Mouse (Mus musculus) right cerebral cortex, adult 18-20 months (tissue): ENCODE measurements around the gene Gng8.

Experiments used
- DNase-seq: peaks from one replicate; pipeline ENCODE4 v3.0.0; 2022; ENCODE audit warnings: mixed read lengths

The Gng8 gene

DNA sequence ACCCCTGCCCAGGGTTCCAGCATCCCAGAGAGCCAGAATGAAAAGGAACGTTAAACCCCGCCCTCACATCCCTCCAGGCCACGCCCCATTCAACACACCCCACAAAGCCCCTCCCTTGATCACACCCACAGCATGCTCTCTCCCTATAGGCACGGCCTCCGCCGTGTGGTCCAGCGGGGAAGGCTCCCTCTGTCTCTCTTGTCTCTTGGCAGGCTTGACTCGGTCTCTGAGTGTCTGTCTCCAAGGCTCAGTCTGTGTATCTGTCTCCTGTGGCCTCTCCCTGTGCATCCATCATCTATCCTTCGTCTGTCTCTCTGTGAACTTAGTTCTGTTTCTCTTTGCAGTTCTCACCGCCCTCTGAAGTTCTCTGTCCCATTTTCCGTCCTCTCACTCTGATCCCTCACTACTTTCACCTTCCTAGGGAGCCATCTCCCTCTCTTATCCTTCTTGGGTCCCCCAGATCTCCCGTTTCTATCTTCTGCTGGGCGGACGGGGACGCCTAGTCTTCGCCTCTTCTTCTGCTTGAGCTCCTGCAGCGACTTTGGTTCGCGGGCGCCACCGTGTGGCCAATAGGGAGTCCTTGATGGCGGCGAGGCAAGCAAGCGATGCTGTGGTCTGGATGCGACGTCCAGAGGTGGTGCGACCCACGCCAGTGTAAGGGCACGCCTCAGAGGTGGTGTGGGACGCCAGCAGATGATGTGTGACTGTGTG, at the start of gene Gng8:
Gng8 (plus strand) TSS at position 146 of the 711 bp plus-strand sequence.
- DNase-seq = peak; percentile 86

DNA sequence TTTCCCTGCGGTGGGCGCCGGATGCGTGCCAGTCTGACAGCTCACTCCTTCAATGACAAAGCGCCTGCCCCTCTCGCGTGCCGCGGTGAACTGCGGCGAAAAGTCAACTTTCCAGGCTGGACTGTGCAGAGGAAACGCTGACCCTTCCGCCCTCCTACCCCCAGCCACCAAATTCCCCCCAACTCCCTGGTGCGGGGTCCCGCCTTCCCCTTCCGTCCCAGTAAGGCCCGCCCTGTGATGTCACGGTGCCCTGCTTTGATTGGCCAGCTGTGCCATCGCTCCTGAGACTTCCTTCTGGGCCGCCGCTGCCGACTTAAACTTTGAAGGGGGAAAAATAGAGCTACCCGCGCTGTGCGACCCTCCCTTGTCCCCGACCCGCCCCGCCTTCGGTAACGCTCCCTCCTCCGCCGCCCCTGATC, 48.9 kb upstream of the Gng8 start, which contains the start of gene Prkd2:
Prkd2 (plus strand) TSS at position 258 of the 419 bp plus-strand sequence.
- DNase-seq = peak; percentile 86

DNA sequence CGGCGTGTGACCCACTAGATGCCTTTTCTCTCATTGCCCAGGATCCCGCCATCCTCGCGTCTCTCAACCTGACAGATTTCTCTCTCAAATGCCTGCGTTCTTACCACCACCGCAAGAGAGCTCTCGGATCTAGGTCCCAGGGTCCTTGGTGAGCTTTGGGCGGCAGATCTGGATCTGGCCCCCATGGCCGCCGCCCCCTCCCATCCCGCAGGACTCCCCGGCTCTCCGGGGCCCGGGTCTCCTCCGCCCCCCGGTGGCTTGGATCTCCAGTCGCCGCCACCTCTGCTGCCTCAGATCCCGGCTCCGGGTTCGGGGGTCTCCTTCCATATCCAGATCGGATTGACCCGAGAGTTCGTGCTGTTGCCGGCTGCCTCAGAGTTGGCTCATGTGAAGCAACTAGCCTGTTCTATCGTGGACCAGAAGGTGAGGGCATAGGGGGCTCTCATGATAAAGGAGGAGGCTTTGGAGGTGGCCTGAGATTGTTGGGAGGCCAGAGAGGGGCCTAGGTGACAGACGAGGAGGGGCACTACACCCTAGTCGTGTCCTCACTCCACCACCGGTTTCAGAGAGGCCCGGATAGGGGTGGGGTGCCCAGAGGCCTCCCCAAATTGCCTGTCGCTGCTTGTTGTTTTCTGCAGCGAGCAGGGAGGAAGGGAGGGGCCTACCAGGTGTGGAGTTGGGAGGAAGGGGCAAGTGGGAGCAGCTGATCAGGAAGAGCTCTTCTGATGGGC, 48.0 kb upstream of the Gng8 start:
- DNase-seq = no peak

DNA sequence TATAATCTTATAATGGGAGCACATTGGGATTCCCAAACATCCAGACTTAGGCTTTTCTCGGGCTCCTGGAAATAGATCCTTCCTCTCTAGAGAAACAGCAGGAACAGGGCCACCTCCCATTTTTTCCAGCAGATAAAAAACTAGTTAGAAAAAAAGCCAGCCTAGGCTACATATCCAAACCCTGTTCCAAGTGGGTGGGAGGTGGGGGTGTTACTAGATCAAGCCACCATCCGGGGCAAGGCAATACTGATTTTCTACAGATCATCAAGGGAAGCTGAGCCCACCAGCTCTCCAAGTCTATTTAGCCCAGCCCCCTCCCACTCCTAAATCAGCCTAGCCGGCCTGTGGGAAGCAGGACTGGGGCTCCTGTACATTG, 46.9 kb upstream of the Gng8 start:
- DNase-seq = no peak

DNA sequence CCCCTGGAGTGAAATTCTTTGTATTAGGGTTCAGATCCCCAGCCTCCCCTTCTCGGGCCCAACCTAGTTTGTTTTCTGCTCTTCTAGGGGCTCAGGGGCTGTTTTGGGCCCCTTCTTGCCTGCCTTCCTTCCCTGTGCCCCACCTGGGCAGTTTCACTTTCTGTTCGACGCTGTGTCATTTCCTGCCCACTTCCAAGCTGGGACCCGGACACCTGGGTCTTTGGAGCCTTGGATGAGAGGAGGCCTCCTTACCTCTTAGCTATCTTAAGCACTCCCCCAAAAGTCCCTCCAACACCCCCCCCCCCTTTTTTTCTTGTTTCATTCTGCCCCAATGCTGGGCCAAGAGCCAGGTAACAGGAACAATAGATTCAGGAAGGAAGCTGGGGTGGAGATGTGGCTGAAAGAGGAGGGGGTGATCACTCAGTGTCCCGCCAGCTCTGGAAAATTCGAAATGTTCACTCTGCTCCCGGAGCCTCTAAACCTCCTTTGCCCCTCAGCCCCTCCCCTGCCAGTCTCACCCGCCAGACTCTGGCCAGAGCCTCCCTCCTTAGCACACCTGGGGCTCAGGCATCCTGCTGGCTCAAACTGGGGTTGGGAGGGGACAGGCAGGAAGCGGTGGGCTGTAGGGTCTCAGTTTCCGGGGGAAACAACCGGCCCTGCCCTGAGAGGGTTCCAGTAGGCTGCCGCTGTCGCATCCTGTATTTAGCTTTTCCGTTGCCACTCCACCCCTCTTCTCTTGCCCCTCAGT, 46.3 kb upstream of the Gng8 start:
- DNase-seq = no peak

DNA sequence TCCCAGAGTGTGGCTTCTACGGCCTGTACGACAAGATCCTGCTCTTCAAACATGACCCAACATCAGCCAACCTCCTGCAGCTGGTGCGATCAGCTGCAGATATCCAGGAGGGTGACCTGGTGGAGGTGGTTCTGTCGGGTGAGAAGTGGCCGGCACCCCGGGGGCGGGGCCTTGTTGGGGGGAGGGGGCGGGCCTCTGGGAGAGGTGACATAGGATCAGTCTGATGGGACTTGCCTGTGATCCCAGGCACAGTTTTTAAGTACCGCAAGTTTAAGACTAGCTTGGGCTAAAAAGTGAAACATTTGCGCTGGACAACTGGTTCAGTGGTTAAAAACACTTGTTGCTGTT, 45.8 kb upstream of the Gng8 start:
- no peak for DNase-seq

DNA sequence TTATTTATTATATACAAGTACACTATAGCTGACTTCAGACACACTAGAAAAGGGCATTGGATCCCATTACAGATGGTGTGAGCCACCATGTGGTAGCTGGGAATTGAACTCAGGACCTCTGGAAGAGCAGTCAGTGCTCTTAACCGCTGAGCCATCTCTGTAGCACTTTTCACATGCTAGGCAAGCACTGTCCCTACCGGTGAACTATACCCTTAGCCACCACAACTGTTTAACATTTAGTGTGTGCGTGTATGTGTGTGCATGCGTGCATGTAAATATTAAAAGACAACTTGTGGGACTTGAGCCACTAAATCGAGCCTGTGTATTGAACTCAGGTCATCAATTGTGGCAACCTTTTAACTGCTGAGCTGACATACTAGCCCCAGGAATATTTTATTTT, 44.8 kb upstream of the Gng8 start:
- DNase-seq = no peak

- no peak for DNase-seq
Measured at GRCm38 (mm10) chr7:16847507-16847906, 44.1 kb upstream of the Gng8 start.

DNA sequence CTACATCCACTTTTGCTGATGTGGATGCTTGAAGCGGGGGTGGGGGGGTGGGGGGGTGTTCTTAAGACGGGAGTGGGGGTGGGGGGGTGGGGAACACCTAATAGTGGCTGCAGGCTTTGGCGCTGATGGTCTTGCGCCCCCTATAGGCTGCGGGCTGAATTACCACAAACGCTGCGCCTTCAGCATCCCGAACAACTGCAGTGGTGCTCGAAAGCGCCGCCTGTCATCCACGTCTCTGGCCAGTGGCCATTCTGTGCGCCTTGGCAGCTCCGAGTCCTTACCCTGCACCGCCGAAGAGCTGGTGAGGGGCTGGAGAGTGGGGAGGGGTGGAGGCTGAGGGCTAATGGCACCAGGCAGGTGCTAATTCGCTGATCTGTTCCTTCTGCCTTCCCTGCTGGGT, 43.0 kb upstream of the Gng8 start:
- DNase-seq = peak; percentile 69

- DNase-seq = no peak
Measured at GRCm38 (mm10) chr7:16851636-16852035, 40.0 kb upstream of the Gng8 start.

GRCm38 (mm10) chr7:16853302-16853831, 38.2 kb upstream of the Gng8 start:
- DNase-seq = no peak

GRCm38 (mm10) chr7:16858336-16858735, 33.2 kb upstream of the Gng8 start:
- no peak for DNase-seq

- DNase-seq = no peak
Measured at GRCm38 (mm10) chr7:16859902-16860651, 31.5 kb upstream of the Gng8 start.

DNA sequence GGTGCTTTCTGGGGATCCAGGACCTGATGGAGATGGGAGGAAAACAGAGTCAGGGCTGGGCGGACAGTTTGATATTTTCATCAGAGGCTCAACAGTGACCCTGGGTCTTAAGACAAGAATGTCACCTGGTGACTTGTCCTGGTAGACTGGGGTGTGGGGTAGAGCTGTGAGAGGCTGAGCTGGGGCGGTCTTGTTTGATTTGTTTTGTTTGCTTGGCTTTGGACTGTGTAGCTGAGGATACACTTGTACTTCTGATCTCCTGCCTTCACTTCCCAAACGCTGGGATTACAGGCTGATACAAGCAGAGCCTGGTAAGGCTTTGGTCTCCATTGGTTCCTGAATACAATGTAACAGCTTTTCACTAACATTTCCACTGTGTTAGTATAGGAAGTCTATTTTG, 24.1 kb upstream of the Gng8 start:
- no peak for DNase-seq

- peak; percentile 97 for DNase-seq
Measured at GRCm38 (mm10) chr7:16869497-16869896, 22.1 kb upstream of the Gng8 start.

DNA sequence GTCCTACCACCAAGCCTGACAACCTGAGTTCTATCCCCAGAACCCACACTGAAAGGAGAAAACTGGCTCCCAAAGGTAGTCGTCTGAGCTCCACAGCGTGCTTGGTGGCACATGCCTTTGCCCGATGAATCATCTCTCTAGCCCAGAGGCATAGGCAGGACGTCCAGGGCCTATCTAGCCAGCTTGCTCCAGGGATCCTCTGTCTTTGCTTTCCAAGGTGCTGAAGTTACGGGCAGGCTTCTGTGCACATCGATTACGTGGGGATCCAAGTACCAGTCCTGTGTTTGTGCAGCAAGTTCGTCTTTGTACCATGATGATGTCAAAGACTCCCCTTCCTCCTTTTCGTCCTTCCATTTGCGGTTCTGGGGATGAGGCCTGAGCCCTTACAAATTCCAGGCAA, 20.0 kb upstream of the Gng8 start:
- no peak for DNase-seq

DNA sequence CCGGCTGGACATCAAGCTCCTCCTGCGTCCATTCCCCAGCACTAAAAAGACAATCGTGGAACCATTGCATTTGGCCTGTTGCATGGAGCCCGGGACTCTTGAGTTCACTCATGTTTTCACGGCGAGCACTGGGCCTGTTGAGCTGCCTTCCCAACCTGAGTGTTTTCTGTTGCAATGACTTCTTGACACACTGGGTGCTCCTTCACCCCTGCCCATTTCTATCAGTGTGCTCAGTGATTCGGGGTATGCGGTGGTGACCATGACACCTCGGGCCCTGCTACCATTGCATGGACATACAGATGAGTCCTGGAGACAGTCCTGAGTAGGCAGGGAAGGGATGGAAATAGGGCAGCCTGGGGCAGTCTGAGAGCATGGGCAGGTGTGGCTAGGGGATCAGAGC, 19.1 kb upstream of the Gng8 start:
- DNase-seq = no peak

DNA sequence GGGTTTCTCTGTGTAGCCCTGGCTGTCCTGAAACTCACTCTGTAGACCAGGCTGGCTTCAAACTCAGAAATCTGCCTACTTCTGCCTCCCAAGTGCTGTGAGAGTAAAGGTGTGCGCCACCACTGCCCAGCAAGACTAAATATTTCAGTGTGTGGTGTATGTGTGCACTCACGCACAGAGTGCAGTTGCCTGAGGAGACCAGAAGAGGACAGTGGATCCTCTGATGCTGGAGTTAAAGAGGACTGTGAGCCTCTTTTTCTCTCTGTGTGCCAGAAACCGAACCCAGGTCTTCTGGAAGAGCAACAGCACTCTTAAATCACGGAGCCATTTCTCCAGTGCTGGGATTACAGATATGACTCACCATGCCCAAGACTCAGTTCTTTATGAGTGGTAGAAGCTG, 18.2 kb upstream of the Gng8 start:
- DNase-seq = no peak

GRCm38 (mm10) chr7:16874190-16874589, 17.4 kb upstream of the Gng8 start:
- DNase-seq = peak; percentile 83

GRCm38 (mm10) chr7:16874756-16875309, 16.8 kb upstream of the Gng8 start:
- DNase-seq = peak; percentile 100

DNA sequence AGATGAGACGGTGACA, 16.5 kb upstream of the Gng8 start, which contains the start of gene Dact3:
Dact3 (plus strand) TSS at position 8 of the 16 bp plus-strand sequence.
- DNase-seq = no peak

DNA sequence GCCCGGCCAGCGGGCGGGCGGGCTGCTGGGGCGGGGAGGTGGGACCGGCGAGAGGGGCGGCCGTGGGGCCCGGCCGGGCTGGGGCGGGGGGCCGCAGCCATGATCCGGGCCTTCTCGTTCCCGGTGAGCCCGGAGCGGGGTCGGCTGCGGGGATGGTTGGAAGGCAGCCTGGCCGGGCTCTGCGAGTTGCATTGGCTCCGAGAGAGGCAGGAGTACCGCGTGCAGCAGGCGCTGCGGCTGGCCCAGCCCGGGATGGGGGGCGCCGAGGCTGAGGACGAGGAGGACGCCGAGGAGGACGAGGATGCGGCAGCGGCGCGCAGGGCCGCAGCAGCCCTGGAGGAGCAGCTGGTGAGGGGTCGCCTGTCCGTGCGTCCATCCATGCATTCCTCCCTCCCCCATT, 16.3 kb upstream of the Gng8 start:
- DNase-seq = no peak

GRCm38 (mm10) chr7:16876006-16876405, 15.6 kb upstream of the Gng8 start:
- no peak for DNase-seq
